Mouse (Mus musculus): ENCODE measurements at regions not wholly inside any gene's neighbourhood (a gene's known extent, or its start where the extent isn't known, plus 50 kb on each side); places are given as distances from the start of the nearest gene placed in this dataset.

GRCm38 (mm10) chr16:93533205-93533604 is 70.7 kb downstream of the Setd4 start:
- DNase-seq (ENCODE audit: low spot score) (peak; percentile 71), ATAC-seq (replicated peaks; ENCODE audit: low FRiP score, low read depth) (peak; percentile 54; the same call in 1 of the 2 replicates)
- no peak overlapping the region for H3K4me2 ChIP-seq (ENCODE audit: low read length)
- H3K4me3 ChIP-seq (replicated peaks; ENCODE audit: low read depth, low read length): no peak overlapping the region
- H3K4me1 ChIP-seq (replicated peaks; ENCODE audit: insufficient read depth, low read length): no peaks in the 10 kb centered on the region
- no peak for TF ChIP-seq CTCF (IDR thresholded peaks at IDR 0.05; ENCODE audit: low read depth)
- no peak overlapping the region for H3K27ac ChIP-seq
- WGBS: 4% methylated on average over 4 of the region's 4 CpGs
- no peak overlapping the region for H3K9ac ChIP-seq (ENCODE audit: low read depth, low read length)
- no peaks in the 10 kb centered on the region for H3K36me3 ChIP-seq (ENCODE audit: insufficient read depth, low read length)
- H3K27me3 ChIP-seq (ENCODE audit: insufficient read depth, low read length): no peaks in the 10 kb centered on the region
- no peaks in the 10 kb centered on the region for H3K9me3 ChIP-seq (replicated peaks; ENCODE audit: low read length)

GRCm38 (mm10) chr16:93531937-93532336 is 71.9 kb downstream of the Setd4 start:
- Histone ChIP-seq H3K4me1 (replicated peaks; ENCODE audit: insufficient read depth, low read length) (no peaks in the 10 kb centered on the region), H3K4me2 (ENCODE audit: low read length) (no peak overlapping the region), H3K9me3 (replicated peaks; ENCODE audit: low read length) (no peaks in the 10 kb centered on the region), H3K4me3 (replicated peaks; ENCODE audit: low read depth, low read length) (no peak overlapping the region), H3K27ac (no peak overlapping the region), H3K9ac (ENCODE audit: low read depth, low read length) (no peak overlapping the region), H3K36me3 (ENCODE audit: insufficient read depth, low read length) (no peaks in the 10 kb centered on the region), H3K27me3 (ENCODE audit: insufficient read depth, low read length) (no peaks in the 10 kb centered on the region)
- WGBS: 80% methylated on average over 8 of the region's 8 CpGs
- ATAC-seq (replicated peaks; ENCODE audit: low FRiP score, low read depth) (no peak), DNase-seq (ENCODE audit: low spot score) (no peak)
- TF ChIP-seq CTCF (IDR thresholded peaks at IDR 0.05; ENCODE audit: low read depth): peak; percentile 28; the same call in 1 of the 2 replicates

GRCm38 (mm10) chr16:93522485-93522884 is 81.4 kb downstream of the Setd4 start:
- Histone ChIP-seq H3K36me3 (ENCODE audit: insufficient read depth, low read length) (no peaks in the 10 kb centered on the region), H3K27ac (no peak overlapping the region), H3K9ac (ENCODE audit: low read depth, low read length) (no peak overlapping the region), H3K4me2 (ENCODE audit: low read length) (no peak overlapping the region), H3K4me1 (replicated peaks; ENCODE audit: insufficient read depth, low read length) (no peaks in the 10 kb centered on the region), H3K9me3 (replicated peaks; ENCODE audit: low read length) (no peaks in the 10 kb centered on the region), H3K27me3 (ENCODE audit: insufficient read depth, low read length) (no peaks in the 10 kb centered on the region), H3K4me3 (replicated peaks; ENCODE audit: low read depth, low read length) (no peak overlapping the region)
- WGBS: 73% methylated on average over 2 of the region's 2 CpGs
- DNase-seq (ENCODE audit: low spot score) (no peak), ATAC-seq (replicated peaks; ENCODE audit: low FRiP score, low read depth) (no peak)
- no peak for TF ChIP-seq CTCF (IDR thresholded peaks at IDR 0.05; ENCODE audit: low read depth)

GRCm38 (mm10) chr16:93520481-93520880 is 83.4 kb downstream of the Setd4 start:
- no peak for TF ChIP-seq CTCF (IDR thresholded peaks at IDR 0.05; ENCODE audit: low read depth)
- DNase-seq (ENCODE audit: low spot score): no peak
- 58% methylated on average over 3 of the region's 3 CpGs for WGBS
- no peaks in the 10 kb centered on the region for H3K4me1 ChIP-seq (replicated peaks; ENCODE audit: insufficient read depth, low read length)
- no peaks in the 10 kb centered on the region for H3K9me3 ChIP-seq (replicated peaks; ENCODE audit: low read length)
- no peak overlapping the region for H3K9ac ChIP-seq (ENCODE audit: low read depth, low read length)
- H3K27ac ChIP-seq: no peak overlapping the region
- H3K4me2 ChIP-seq (ENCODE audit: low read length): no peak overlapping the region
- no peak overlapping the region for H3K4me3 ChIP-seq (replicated peaks; ENCODE audit: low read depth, low read length)
- no peak for ATAC-seq (replicated peaks; ENCODE audit: low FRiP score, low read depth)
- H3K27me3 ChIP-seq (ENCODE audit: insufficient read depth, low read length): no peaks in the 10 kb centered on the region
- H3K36me3 ChIP-seq (ENCODE audit: insufficient read depth, low read length): no peaks in the 10 kb centered on the region

- H3K36me3 ChIP-seq (ENCODE audit: insufficient read depth, low read length): no peaks in the 10 kb centered on the region
- no peak overlapping the region for H3K27ac ChIP-seq
- 64% methylated on average over 1 of the region's 1 CpGs for WGBS
- no peaks in the 10 kb centered on the region for H3K9me3 ChIP-seq (replicated peaks; ENCODE audit: low read length)
- H3K9ac ChIP-seq (ENCODE audit: low read depth, low read length): no peak overlapping the region
- TF ChIP-seq CTCF (IDR thresholded peaks at IDR 0.05; ENCODE audit: low read depth): no peak
- ATAC-seq (replicated peaks; ENCODE audit: low FRiP score, low read depth) (no peak), DNase-seq (ENCODE audit: low spot score) (no peak)
- H3K27me3 ChIP-seq (ENCODE audit: insufficient read depth, low read length): no peaks in the 10 kb centered on the region
- H3K4me1 ChIP-seq (replicated peaks; ENCODE audit: insufficient read depth, low read length): no peaks in the 10 kb centered on the region
- H3K4me2 ChIP-seq (ENCODE audit: low read length): no peak overlapping the region
- no peak overlapping the region for H3K4me3 ChIP-seq (replicated peaks; ENCODE audit: low read depth, low read length)
Observed at GRCm38 (mm10) chr16:93518620-93519019, 85.2 kb downstream of the Setd4 start.

DNA sequence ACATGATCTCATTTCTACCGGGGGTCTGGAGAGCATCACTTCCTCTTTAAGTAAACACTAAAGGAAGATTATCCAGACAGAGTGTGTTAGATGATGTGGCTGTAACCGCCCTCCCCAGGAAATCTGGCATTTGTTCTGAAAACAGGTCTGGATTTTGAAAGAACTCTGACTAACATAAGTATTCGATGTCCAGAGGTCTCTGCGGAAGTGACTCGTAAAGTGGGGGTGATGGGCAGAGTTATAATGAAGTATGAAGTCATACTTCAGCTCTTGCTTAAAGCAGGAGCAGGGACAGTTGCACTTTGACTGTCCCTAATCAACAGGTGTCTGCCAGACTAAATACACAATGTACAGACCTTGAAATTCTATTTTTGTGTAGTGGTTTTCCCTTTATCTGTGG is 87.1 kb downstream of the Setd4 start:
- 67% methylated on average over 5 of the region's 5 CpGs for WGBS
- Histone ChIP-seq H3K4me3 (replicated peaks; ENCODE audit: low read depth, low read length) (no peak overlapping the region), H3K27me3 (ENCODE audit: insufficient read depth, low read length) (no peaks in the 10 kb centered on the region), H3K36me3 (ENCODE audit: insufficient read depth, low read length) (no peaks in the 10 kb centered on the region), H3K27ac (no peak overlapping the region), H3K9me3 (replicated peaks; ENCODE audit: low read length) (no peaks in the 10 kb centered on the region), H3K4me2 (ENCODE audit: low read length) (no peak overlapping the region), H3K9ac (ENCODE audit: low read depth, low read length) (no peak overlapping the region), H3K4me1 (replicated peaks; ENCODE audit: insufficient read depth, low read length) (no peaks in the 10 kb centered on the region)
- DNase-seq (ENCODE audit: low spot score) (no peak), ATAC-seq (replicated peaks; ENCODE audit: low FRiP score, low read depth) (no peak)
- TF ChIP-seq CTCF (IDR thresholded peaks at IDR 0.05; ENCODE audit: low read depth): no peak

DNA sequence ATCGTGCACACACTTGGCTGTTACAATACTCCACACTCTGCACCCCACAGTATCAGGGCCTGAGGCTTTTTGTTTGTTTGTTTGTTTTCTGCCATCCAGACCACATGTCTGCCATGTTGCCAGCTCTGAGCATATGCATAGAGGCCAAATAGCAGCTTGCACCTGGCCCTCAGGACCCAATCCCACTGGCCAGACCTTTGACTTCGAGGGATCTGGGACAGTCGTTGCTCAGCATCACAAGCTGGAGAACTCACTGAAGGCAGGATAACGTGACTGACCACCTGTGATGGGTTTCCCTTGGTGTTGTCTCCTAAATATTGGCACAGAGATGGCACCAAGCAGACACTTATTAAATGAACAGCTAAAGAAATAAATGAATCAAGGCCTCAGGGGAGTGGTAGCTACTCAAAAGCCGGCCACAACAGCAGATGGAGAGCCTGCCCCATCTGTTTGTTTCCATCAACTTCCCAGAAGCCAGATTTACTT is 88.4 kb downstream of the Setd4 start:
- no peaks in the 10 kb centered on the region for H3K27me3 ChIP-seq (ENCODE audit: insufficient read depth, low read length)
- no peaks in the 10 kb centered on the region for H3K9me3 ChIP-seq (replicated peaks; ENCODE audit: low read length)
- no peak overlapping the region for H3K27ac ChIP-seq
- no peak overlapping the region for H3K4me2 ChIP-seq (ENCODE audit: low read length)
- ATAC-seq (replicated peaks; ENCODE audit: low FRiP score, low read depth) (no peak), DNase-seq (ENCODE audit: low spot score) (no peak)
- no peak overlapping the region for H3K9ac ChIP-seq (ENCODE audit: low read depth, low read length)
- no peaks in the 10 kb centered on the region for H3K36me3 ChIP-seq (ENCODE audit: insufficient read depth, low read length)
- H3K4me1 ChIP-seq (replicated peaks; ENCODE audit: insufficient read depth, low read length): no peaks in the 10 kb centered on the region
- no peak for TF ChIP-seq CTCF (IDR thresholded peaks at IDR 0.05; ENCODE audit: low read depth)
- no peak overlapping the region for H3K4me3 ChIP-seq (replicated peaks; ENCODE audit: low read depth, low read length)
- WGBS: 82% methylated on average over 5 of the region's 5 CpGs

All from kidney, postnatal 0 days (tissue).